In genomic region chr17:37249460-37249859, GRCm38 (mm10) we compare ENCODE assay signal across 50 mouse cellular contexts. TPM values are rescaled to one million over a fixed set of nuclear protein-coding genes. Genes with fewer than 3 reads are reported as not detected.
"Had no signal": no experiment of that assay in that cellular context is flagged by ENCODE, and none has a peak within 500 bp of the region (broad histone marks: within the 10 kb centered on the region; RNA-seq: fewer than 3 reads in every experiment).

No protein-coding gene starts in this region.

- H3K36me3 ChIP-seq: heart, embryonic 13.5 days; heart, embryonic 15.5 days; hindbrain, embryonic 10.5 days; hindbrain, embryonic 12.5 days; hindbrain, embryonic 13.5 days; hindbrain, embryonic 15.5 days; intestine, embryonic 15.5 days; kidney, embryonic 15.5 days had no signal

- H3K4me2 ChIP-seq: heart, embryonic 13.5 days; heart, embryonic 15.5 days; hindbrain, embryonic 12.5 days; hindbrain, embryonic 13.5 days; hindbrain, embryonic 14.5 days; hindbrain, embryonic 15.5 days; intestine, embryonic 15.5 days; kidney, embryonic 15.5 days had no signal

- H3K27ac ChIP-seq: heart, embryonic 13.5 days; heart, embryonic 15.5 days; hindbrain, embryonic 10.5 days; hindbrain, embryonic 12.5 days; hindbrain, embryonic 13.5 days; hindbrain, embryonic 14.5 days; hindbrain, embryonic 15.5 days; hindbrain, postnatal 0 days; intestine, embryonic 15.5 days; kidney, embryonic 15.5 days; kidney, postnatal 0 days; layer of hippocampus, adult 2 months had no signal

- H3K9me3 ChIP-seq: heart, embryonic 13.5 days; heart, embryonic 15.5 days; hindbrain, embryonic 10.5 days; hindbrain, embryonic 12.5 days; hindbrain, embryonic 13.5 days; hindbrain, embryonic 15.5 days; intestine, embryonic 15.5 days; kidney, embryonic 15.5 days had no signal

- H3K27me3 ChIP-seq: heart, embryonic 13.5 days; heart, embryonic 15.5 days; hindbrain, embryonic 12.5 days; hindbrain, embryonic 13.5 days; hindbrain, embryonic 15.5 days; intestine, embryonic 15.5 days had no signal

- H3K9ac ChIP-seq: heart, embryonic 13.5 days; heart, embryonic 15.5 days; hindbrain, embryonic 12.5 days; hindbrain, embryonic 13.5 days; hindbrain, embryonic 14.5 days; hindbrain, embryonic 15.5 days; intestine, embryonic 15.5 days; kidney, embryonic 15.5 days had no signal

- ATAC-seq: hindbrain, embryonic 16.5 days; hindbrain, postnatal 0 days; inflammation-experienced regulatory T-cells, adult 6 months; intestine, embryonic 15.5 days; intestine, embryonic 16.5 days; intestine, postnatal 0 days had no signal

- DNase-seq: heart, postnatal 10 days; heart, postnatal 14 days; heart, postnatal 36 days; heart, postnatal 4 days; kidney, adult 11 months; kidney, adult 18-20 months; kidney, adult 2 months; kidney, adult 8-10 months; kidney, adult 9 months; kidney, postnatal 10 days; kidney, postnatal 14 days; kidney, postnatal 25 days; kidney, postnatal 36 days; kidney, postnatal 4 days; layer of hippocampus, adult 9-11 months; layer of hippocampus, postnatal 36 days had no signal

- H3K4me1 ChIP-seq: heart, embryonic 13.5 days; heart, embryonic 15.5 days; hindbrain, embryonic 10.5 days; hindbrain, embryonic 12.5 days; hindbrain, embryonic 13.5 days; hindbrain, embryonic 15.5 days; intestine, embryonic 15.5 days; kidney, embryonic 15.5 days had no signal

- H3K4me3 ChIP-seq: heart, embryonic 13.5 days; heart, embryonic 15.5 days; hindbrain, embryonic 10.5 days; hindbrain, embryonic 12.5 days; hindbrain, embryonic 13.5 days; hindbrain, embryonic 15.5 days; intestine, embryonic 15.5 days; kidney, embryonic 15.5 days; layer of hippocampus, adult 2 months had no signal

RNA-seq across cellular contexts. Expression of gene Olfr97, which starts 12.3 kb away (rescaled TPM):
- total RNA-seq: heart, postnatal 10 days; heart, postnatal 14 days; heart, postnatal 25 days; heart, postnatal 36 days; heart, postnatal 4 days; hematopoietic stem cell, adult 5-6 weeks; hindbrain, postnatal 0 days; layer of hippocampus, adult 18-20 months; layer of hippocampus, adult 2 months; layer of hippocampus, adult 8-10 months; layer of hippocampus, postnatal 10 days; layer of hippocampus, postnatal 14 days; layer of hippocampus, postnatal 25 days; layer of hippocampus, postnatal 36 days; left cerebral cortex, adult 18-20 months; left cerebral cortex, adult 8-10 months; left cerebral cortex, postnatal 10 days had no signal
- polyA plus RNA-seq: heart, embryonic 13.5 days; heart, embryonic 14.5 days; heart, embryonic 15.5 days; heart, embryonic 16.5 days; heart, postnatal 0 days; hindbrain, embryonic 10.5 days; hindbrain, embryonic 11.5 days; hindbrain, embryonic 12.5 days; hindbrain, embryonic 13.5 days; hindbrain, embryonic 14.5 days; hindbrain, embryonic 15.5 days; hindbrain, embryonic 16.5 days; hindbrain, postnatal 0 days; inflammation-experienced regulatory T-cells, adult 6 months; intestine, embryonic 14.5 days; intestine, embryonic 15.5 days; intestine, embryonic 16.5 days; intestine, postnatal 0 days; kidney, adult 2 months; kidney, embryonic 14.5 days; kidney, embryonic 15.5 days; kidney, embryonic 16.5 days; kidney, postnatal 0 days; large intestine, adult 2 months had no signal

RNA-seq across cellular contexts. Expression of gene Olfr98, which starts 14.1 kb away (rescaled TPM):
- total RNA-seq: heart, postnatal 10 days; heart, postnatal 14 days; heart, postnatal 25 days; heart, postnatal 36 days; heart, postnatal 4 days; hematopoietic stem cell, adult 5-6 weeks; hindbrain, postnatal 0 days; layer of hippocampus, adult 18-20 months; layer of hippocampus, adult 2 months; layer of hippocampus, adult 8-10 months; layer of hippocampus, postnatal 10 days; layer of hippocampus, postnatal 14 days; layer of hippocampus, postnatal 25 days; layer of hippocampus, postnatal 36 days; left cerebral cortex, adult 18-20 months; left cerebral cortex, adult 8-10 months; left cerebral cortex, postnatal 10 days had no signal
- polyA plus RNA-seq: heart, embryonic 13.5 days; heart, embryonic 14.5 days; heart, embryonic 15.5 days; heart, embryonic 16.5 days; heart, postnatal 0 days; hindbrain, embryonic 10.5 days; hindbrain, embryonic 11.5 days; hindbrain, embryonic 12.5 days; hindbrain, embryonic 13.5 days; hindbrain, embryonic 14.5 days; hindbrain, embryonic 15.5 days; hindbrain, embryonic 16.5 days; hindbrain, postnatal 0 days; intestine, embryonic 14.5 days; intestine, embryonic 15.5 days; intestine, embryonic 16.5 days; intestine, postnatal 0 days; kidney, adult 2 months; kidney, embryonic 14.5 days; kidney, embryonic 15.5 days; kidney, embryonic 16.5 days; kidney, postnatal 0 days; large intestine, adult 2 months had no signal

RNA-seq across cellular contexts. Expression of gene Olfr96, which starts 29.5 kb away (rescaled TPM):
- total RNA-seq: heart, postnatal 10 days; heart, postnatal 14 days; heart, postnatal 25 days; heart, postnatal 36 days; heart, postnatal 4 days; hematopoietic stem cell, adult 5-6 weeks; hindbrain, postnatal 0 days; layer of hippocampus, adult 18-20 months; layer of hippocampus, adult 2 months; layer of hippocampus, adult 8-10 months; layer of hippocampus, postnatal 10 days; layer of hippocampus, postnatal 14 days; layer of hippocampus, postnatal 25 days; layer of hippocampus, postnatal 36 days; left cerebral cortex, adult 18-20 months; left cerebral cortex, adult 8-10 months; left cerebral cortex, postnatal 10 days had no signal
- polyA plus RNA-seq: heart, embryonic 13.5 days; heart, embryonic 14.5 days; heart, embryonic 15.5 days; heart, embryonic 16.5 days; heart, postnatal 0 days; hindbrain, embryonic 10.5 days; hindbrain, embryonic 11.5 days; hindbrain, embryonic 12.5 days; hindbrain, embryonic 13.5 days; hindbrain, embryonic 14.5 days; hindbrain, embryonic 15.5 days; hindbrain, embryonic 16.5 days; hindbrain, postnatal 0 days; inflammation-experienced regulatory T-cells, adult 6 months; intestine, embryonic 14.5 days; intestine, embryonic 15.5 days; intestine, embryonic 16.5 days; intestine, postnatal 0 days; kidney, adult 2 months; kidney, embryonic 14.5 days; kidney, embryonic 15.5 days; kidney, embryonic 16.5 days; kidney, postnatal 0 days; large intestine, adult 2 months had no signal

RNA-seq across cellular contexts. Expression of gene Olfr99, which starts 33.8 kb away (rescaled TPM):
- total RNA-seq: heart, postnatal 10 days; heart, postnatal 14 days; heart, postnatal 25 days; heart, postnatal 36 days; heart, postnatal 4 days; hematopoietic stem cell, adult 5-6 weeks; hindbrain, postnatal 0 days; layer of hippocampus, adult 18-20 months; layer of hippocampus, adult 2 months; layer of hippocampus, adult 8-10 months; layer of hippocampus, postnatal 10 days; layer of hippocampus, postnatal 14 days; layer of hippocampus, postnatal 25 days; layer of hippocampus, postnatal 36 days; left cerebral cortex, adult 18-20 months; left cerebral cortex, adult 8-10 months; left cerebral cortex, postnatal 10 days had no signal
- polyA plus RNA-seq: heart, embryonic 13.5 days; heart, embryonic 14.5 days; heart, embryonic 15.5 days; heart, embryonic 16.5 days; heart, postnatal 0 days; hindbrain, embryonic 10.5 days; hindbrain, embryonic 11.5 days; hindbrain, embryonic 12.5 days; hindbrain, embryonic 13.5 days; hindbrain, embryonic 14.5 days; hindbrain, embryonic 15.5 days; hindbrain, embryonic 16.5 days; hindbrain, postnatal 0 days; intestine, embryonic 14.5 days; kidney, adult 2 months; kidney, embryonic 14.5 days; kidney, embryonic 15.5 days; kidney, embryonic 16.5 days; kidney, postnatal 0 days; large intestine, adult 2 months had no signal
